Mouse (Mus musculus): ENCODE measurements at regions not wholly inside any gene's neighbourhood (a gene's known extent, or its start where the extent isn't known, plus 50 kb on each side); places are given as distances from the start of the nearest gene placed in this dataset.

- Histone ChIP-seq H3K36me3 (ENCODE audit: control insufficient read depth, insufficient read depth) (no peaks in the 10 kb centered on the region), H3K79me2 (ENCODE audit: control insufficient read depth, insufficient read depth) (no peaks in the 10 kb centered on the region), H3ac (ENCODE audit: control insufficient read depth, insufficient read length) (no peak overlapping the region), H3K27me3 (ENCODE audit: control insufficient read depth, insufficient read depth, insufficient read length) (no peaks in the 10 kb centered on the region), H3K4me2 (ENCODE audit: low read depth) (no peak overlapping the region), H3K4me3 (no peak overlapping the region)
- TF ChIP-seq REST (IDR thresholded peaks at IDR 0.05; ENCODE audit: insufficient read depth, insufficient read length) (no peak), E2F4 (IDR thresholded peaks at IDR 0.05; ENCODE audit: insufficient read depth) (no peak), POLR2A (IDR thresholded peaks at IDR 0.05; ENCODE audit: insufficient read length, low read depth) (no peak), SRF (IDR thresholded peaks at IDR 0.05; ENCODE audit: control insufficient read depth, insufficient read length, low read depth) (no peak), TCF12 (IDR thresholded peaks at IDR 0.05; ENCODE audit: insufficient read depth, poor library complexity, severe bottlenecking) (no peak), MYOD1 (IDR thresholded peaks at IDR 0.05; ENCODE audit: control insufficient read depth in 1 of 3, insufficient read length in 2 of 3, low read depth in 2 of 3) (no peak), MYOG (IDR thresholded peaks at IDR 0.05; ENCODE audit: control insufficient read depth in 1 of 3, insufficient read depth in 1 of 3, insufficient read length in 2 of 3, low read depth in 2 of 3) (no peak), CEBPB (IDR thresholded peaks at IDR 0.05; ENCODE audit: insufficient read depth, poor library complexity, severe bottlenecking) (no peak), TCF3 (IDR thresholded peaks at IDR 0.05; ENCODE audit: insufficient read length, low read depth) (no peak), MAX (IDR thresholded peaks at IDR 0.05; ENCODE audit: low read depth) (no peak), USF1 (IDR thresholded peaks at IDR 0.05; ENCODE audit: low read depth) (no peak), POLR2AphosphoS2 (IDR thresholded peaks at IDR 0.05; ENCODE audit: insufficient read length, low read depth) (no peak)
Measured at GRCm38 (mm10) chr3:131037095-131037494, 73.2 kb upstream of the Lef1 start.

GRCm38 (mm10) chr3:131034774-131035173 lies 75.5 kb upstream of the Lef1 start:
- Histone ChIP-seq H3K27me3 (ENCODE audit: control insufficient read depth, insufficient read depth, insufficient read length) (no peaks in the 10 kb centered on the region), H3K36me3 (ENCODE audit: control insufficient read depth, insufficient read depth) (no peaks in the 10 kb centered on the region), H3ac (ENCODE audit: control insufficient read depth, insufficient read length) (no peak overlapping the region), H3K4me2 (ENCODE audit: low read depth) (no peak overlapping the region), H3K4me3 (no peak overlapping the region), H3K79me2 (ENCODE audit: control insufficient read depth, insufficient read depth) (no peaks in the 10 kb centered on the region)
- TF ChIP-seq CEBPB (IDR thresholded peaks at IDR 0.05; ENCODE audit: insufficient read depth, poor library complexity, severe bottlenecking) (no peak), MYOG (IDR thresholded peaks at IDR 0.05; ENCODE audit: control insufficient read depth in 1 of 3, insufficient read depth in 1 of 3, insufficient read length in 2 of 3, low read depth in 2 of 3) (no peak), TCF12 (IDR thresholded peaks at IDR 0.05; ENCODE audit: insufficient read depth, poor library complexity, severe bottlenecking) (no peak), SRF (IDR thresholded peaks at IDR 0.05; ENCODE audit: control insufficient read depth, insufficient read length, low read depth) (no peak), TCF3 (IDR thresholded peaks at IDR 0.05; ENCODE audit: insufficient read length, low read depth) (no peak), USF1 (IDR thresholded peaks at IDR 0.05; ENCODE audit: low read depth) (no peak)

GRCm38 (mm10) chr3:131026336-131026735 lies 83.9 kb upstream of the Lef1 start:
- no peak overlapping the region for H3K4me2 ChIP-seq (ENCODE audit: low read depth)
- H3ac ChIP-seq (ENCODE audit: control insufficient read depth, insufficient read length), result no peak overlapping the region
- no peak overlapping the region for H3K4me3 ChIP-seq
- no peaks in the 10 kb centered on the region for H3K27me3 ChIP-seq (ENCODE audit: control insufficient read depth, insufficient read depth, insufficient read length)
- H3K79me2 ChIP-seq (ENCODE audit: control insufficient read depth, insufficient read depth), result no peaks in the 10 kb centered on the region
- H3K36me3 ChIP-seq (ENCODE audit: control insufficient read depth, insufficient read depth), result no peaks in the 10 kb centered on the region
- no peak for TF ChIP-seq TCF12 (IDR thresholded peaks at IDR 0.05; ENCODE audit: insufficient read depth, poor library complexity, severe bottlenecking)

- no peak overlapping the region for H3ac ChIP-seq (ENCODE audit: control insufficient read depth, insufficient read length)
- H3K4me2 ChIP-seq (ENCODE audit: low read depth), result no peak overlapping the region
- no peaks in the 10 kb centered on the region for H3K79me2 ChIP-seq (ENCODE audit: control insufficient read depth, insufficient read depth)
- H3K27me3 ChIP-seq (ENCODE audit: control insufficient read depth, insufficient read depth, insufficient read length), result no peaks in the 10 kb centered on the region
- H3K36me3 ChIP-seq (ENCODE audit: control insufficient read depth, insufficient read depth), result no peaks in the 10 kb centered on the region
- TF ChIP-seq SRF (IDR thresholded peaks at IDR 0.05; ENCODE audit: control insufficient read depth, insufficient read length, low read depth) (no peak), REST (IDR thresholded peaks at IDR 0.05; ENCODE audit: insufficient read depth, insufficient read length) (no peak), MYOG (IDR thresholded peaks at IDR 0.05; ENCODE audit: control insufficient read depth in 1 of 3, insufficient read depth in 1 of 3, insufficient read length in 2 of 3, low read depth in 2 of 3) (peak in 1 of 3 experiments; percentile 24), POLR2A (IDR thresholded peaks at IDR 0.05; ENCODE audit: insufficient read length, low read depth) (no peak), MYOD1 (IDR thresholded peaks at IDR 0.05; ENCODE audit: control insufficient read depth in 1 of 3, insufficient read length in 2 of 3, low read depth in 2 of 3) (peak in 1 of 3 experiments; percentile 4), TCF3 (IDR thresholded peaks at IDR 0.05; ENCODE audit: insufficient read length, low read depth) (no peak), MAX (IDR thresholded peaks at IDR 0.05; ENCODE audit: low read depth) (no peak)
- H3K4me3 ChIP-seq, result no peak overlapping the region
Measured at GRCm38 (mm10) chr3:131019163-131019956, 90.9 kb upstream of the Lef1 start.

GRCm38 (mm10) chr3:131017899-131018298 lies 92.4 kb upstream of the Lef1 start:
- no peaks in the 10 kb centered on the region for H3K27me3 ChIP-seq (ENCODE audit: control insufficient read depth, insufficient read depth, insufficient read length)
- no peak overlapping the region for H3ac ChIP-seq (ENCODE audit: control insufficient read depth, insufficient read length)
- no peaks in the 10 kb centered on the region for H3K36me3 ChIP-seq (ENCODE audit: control insufficient read depth, insufficient read depth)
- TF ChIP-seq MYOG (IDR thresholded peaks at IDR 0.05; ENCODE audit: control insufficient read depth in 1 of 3, insufficient read depth in 1 of 3, insufficient read length in 2 of 3, low read depth in 2 of 3), result no peak
- no peak for TF ChIP-seq MAX (IDR thresholded peaks at IDR 0.05; ENCODE audit: low read depth)
- no peak for TF ChIP-seq TCF12 (IDR thresholded peaks at IDR 0.05; ENCODE audit: insufficient read depth, poor library complexity, severe bottlenecking)
- TF ChIP-seq TCF3 (IDR thresholded peaks at IDR 0.05; ENCODE audit: insufficient read length, low read depth), result no peak
- TF ChIP-seq USF1 (IDR thresholded peaks at IDR 0.05; ENCODE audit: low read depth), result no peak
- TF ChIP-seq POLR2AphosphoS2 (IDR thresholded peaks at IDR 0.05; ENCODE audit: insufficient read length, low read depth), result no peak
- no peak for TF ChIP-seq MYOD1 (IDR thresholded peaks at IDR 0.05; ENCODE audit: control insufficient read depth in 1 of 3, insufficient read length in 2 of 3, low read depth in 2 of 3)
- TF ChIP-seq CEBPB (IDR thresholded peaks at IDR 0.05; ENCODE audit: insufficient read depth, poor library complexity, severe bottlenecking), result no peak
- no peak for TF ChIP-seq E2F4 (IDR thresholded peaks at IDR 0.05; ENCODE audit: insufficient read depth)
- no peak for TF ChIP-seq REST (IDR thresholded peaks at IDR 0.05; ENCODE audit: insufficient read depth, insufficient read length)
- no peak for TF ChIP-seq POLR2A (IDR thresholded peaks at IDR 0.05; ENCODE audit: insufficient read length, low read depth)
- TF ChIP-seq SRF (IDR thresholded peaks at IDR 0.05; ENCODE audit: control insufficient read depth, insufficient read length, low read depth), result no peak
- no peak overlapping the region for H3K4me2 ChIP-seq (ENCODE audit: low read depth)
- H3K4me3 ChIP-seq, result no peak overlapping the region
- no peaks in the 10 kb centered on the region for H3K79me2 ChIP-seq (ENCODE audit: control insufficient read depth, insufficient read depth)

All from myocyte (in vitro differentiated cells).